Mouse (Mus musculus) spleen, adult 2 months (tissue): Measurements from ENCODE around the gene Pde5a.

Source experiments
- CTCF ChIP-seq: fragments of 200-500 bp; IDR thresholded peaks from 2 replicates; pipeline ENCODE4 v1.5.1; 2011; ENCODE audit warnings: mild to moderate bottlenecking, inconsistent platforms; ENCODE audit not compliant: insufficient read depth, insufficient read length, insufficient replicate concordance; ENCODE audit errors: extremely low read depth
- POLR2A ChIP-seq: fragments of 200-500 bp; IDR thresholded peaks from 2 replicates; pipeline ENCODE4 v1.6.1; 2011; ENCODE audit warnings: low read depth, low read length, inconsistent platforms

DNA sequence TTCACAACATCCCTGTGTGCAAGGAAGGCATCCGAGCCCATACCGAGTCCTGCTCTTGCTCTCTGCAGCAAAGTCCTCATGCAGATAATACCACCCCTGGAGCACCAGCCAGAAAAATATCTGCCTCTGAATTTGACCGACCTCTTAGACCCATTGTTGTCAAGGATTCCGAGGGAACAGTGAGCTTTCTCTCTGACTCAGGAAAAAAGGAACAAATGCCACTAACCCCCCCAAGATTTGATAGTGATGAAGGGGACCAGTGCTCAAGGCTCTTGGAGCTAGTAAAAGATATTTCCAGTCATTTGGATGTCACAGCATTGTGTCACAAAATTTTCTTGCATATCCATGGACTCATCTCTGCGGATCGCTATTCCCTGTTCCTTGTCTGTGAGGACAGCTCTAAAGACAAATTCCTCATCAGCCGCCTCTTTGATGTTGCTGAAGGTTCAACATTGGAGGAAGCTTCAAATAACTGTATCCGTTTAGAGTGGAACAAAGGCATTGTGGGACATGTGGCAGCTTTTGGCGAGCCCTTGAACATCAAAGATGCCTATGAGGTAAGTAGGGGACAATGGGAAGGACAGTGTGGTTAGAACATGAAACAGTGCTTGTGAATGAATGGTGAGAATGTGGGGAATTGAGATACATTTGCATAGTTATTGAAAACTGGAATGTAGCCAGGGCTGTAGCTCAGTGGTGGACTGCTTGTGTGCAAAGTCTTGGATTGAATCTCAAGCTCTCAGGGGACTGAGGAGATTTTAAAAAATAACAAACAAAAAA lies 19.4 kb downstream of the Pde5a start:
- TF ChIP-seq CTCF (no peak), POLR2A (no peak)
